Mouse (Mus musculus): ENCODE results near the gene Ube2l6. TPM values are rescaled to one million over a fixed set of nuclear protein-coding genes. Genes with fewer than 3 reads are reported as not detected.
A peak's percentile ranks its signal among the peaks of the same experiment; 100 is the strongest.

The Ube2l6 gene
- total and polyA plus RNA-seq, 3 experiments, result 2.0 to 8.5 (median 4.1) TPM

GRCm38 (mm10) chr2:84760777-84761176 lies 37.9 kb upstream of the Ube2l6 start:
- H3K79me2 ChIP-seq (replicated peaks; ENCODE audit: control insufficient read depth, extremely low read depth, insufficient read depth, poor library complexity, severe bottlenecking), result no peaks in the 10 kb centered on the region
- TF ChIP-seq PAX5 (IDR thresholded peaks at IDR 0.05; ENCODE audit: low read length) (no peak), SIN3A (IDR thresholded peaks at IDR 0.05; ENCODE audit: low read length) (no peak), USF1 (IDR thresholded peaks at IDR 0.05; ENCODE audit: low read depth, low read length) (no peak), EP300 (IDR thresholded peaks at IDR 0.05; ENCODE audit: low read length) (no peak), IRF4 (IDR thresholded peaks at IDR 0.05; ENCODE audit: low read depth, low read length) (no peak), CTCF (conservative IDR thresholded peaks at IDR 0.05 in 1 of 2, IDR thresholded peaks at IDR 0.05 in 1 of 2; ENCODE audit: low read depth in 2 of 2, low read length in 2 of 2) (no peak), POLR2AphosphoS2 (IDR thresholded peaks at IDR 0.05; ENCODE audit: low read depth, low read length) (no peak)

GRCm38 (mm10) chr2:84761309-84761708 lies 37.3 kb upstream of the Ube2l6 start:
- H3K27me3 ChIP-seq (replicated peaks), result peaks cover 4% of the 10 kb centered on the region
- no peaks in the 10 kb centered on the region for H3K36me3 ChIP-seq (replicated peaks in 1 of 2; ENCODE audit: control insufficient read depth in 1 of 2, insufficient read depth in 1 of 2, low read length in 1 of 2)

More at GRCm38 (mm10) chr2:84760777-84761176, 37.9 kb upstream of the Ube2l6 start:
- Histone ChIP-seq H3K4me1 (ENCODE audit: control insufficient read depth in 1 of 2, insufficient read depth in 2 of 2) (0 out of 4 replicates have a peak, but pooled peaks cover 0 to 5% of the 10 kb centered on the region in 2 experiments), H3K36me3 (replicated peaks in 1 of 2; ENCODE audit: control insufficient read depth in 1 of 2, insufficient read depth in 1 of 2, low read length in 1 of 2) (no peaks in the 10 kb centered on the region), H3K9me3 (replicated peaks; ENCODE audit: low read length) (no peaks in the 10 kb centered on the region), H3K4me3 (replicated peaks in 1 of 3; ENCODE audit: low read depth in 2 of 3, low read length in 2 of 3, poor library complexity in 1 of 3) (no peak overlapping the region), H3K27ac (ENCODE audit: insufficient read depth, low read depth) (no peak overlapping the region), H3K9ac (ENCODE audit: insufficient read depth, low read depth) (no peak overlapping the region), H3K27me3 (replicated peaks) (peaks cover 4% of the 10 kb centered on the region), H3K4me2 (ENCODE audit: insufficient read depth, low read depth, poor library complexity, severe bottlenecking) (no peak overlapping the region)
- no peak for DNase-seq (ENCODE audit: extremely low read depth)
- dilution Hi-C loops (cut with MboI; ENCODE audit: extremely low pct_ligation_motif_present, extremely low pct_unique_long_range_greater_than_20kb, low sequenced_read_pairs) (no loop called here), in situ Hi-C loops (cut with MboI; ENCODE audit: low pct_ligation_motif_present, low pct_unique_long_range_greater_than_20kb, low sequenced_read_pairs) (no loop called here)

GRCm38 (mm10) chr2:84761840-84762239 lies 36.8 kb upstream of the Ube2l6 start:
- no peak for DNase-seq (ENCODE audit: extremely low read depth)
- Histone ChIP-seq H3K36me3 (replicated peaks in 1 of 2; ENCODE audit: control insufficient read depth in 1 of 2, insufficient read depth in 1 of 2, low read length in 1 of 2) (no peaks in the 10 kb centered on the region), H3K79me2 (replicated peaks; ENCODE audit: control insufficient read depth, extremely low read depth, insufficient read depth, poor library complexity, severe bottlenecking) (no peaks in the 10 kb centered on the region), H3K9ac (ENCODE audit: insufficient read depth, low read depth) (no peak overlapping the region), H3K4me1 (ENCODE audit: control insufficient read depth in 1 of 2, insufficient read depth in 2 of 2) (0 out of 4 replicates have a peak, but pooled peaks cover 0 to 5% of the 10 kb centered on the region in 2 experiments), H3K4me3 (replicated peaks in 1 of 3; ENCODE audit: low read depth in 2 of 3, low read length in 2 of 3, poor library complexity in 1 of 3) (no peak overlapping the region), H3K9me3 (replicated peaks; ENCODE audit: low read length) (no peaks in the 10 kb centered on the region), H3K4me2 (ENCODE audit: insufficient read depth, low read depth, poor library complexity, severe bottlenecking) (peak overlapping the region; percentile 2; the same call in 1 of the 2 replicates), H3K27ac (ENCODE audit: insufficient read depth, low read depth) (no peak overlapping the region), H3K27me3 (replicated peaks) (peaks cover 6% of the 10 kb centered on the region)
- in situ Hi-C loops (cut with MboI; ENCODE audit: low pct_ligation_motif_present, low pct_unique_long_range_greater_than_20kb, low sequenced_read_pairs), result no loop called here
- TF ChIP-seq CHD1 (IDR thresholded peaks at IDR 0.05; ENCODE audit: low read depth, low read length) (no peak), BHLHE40 (IDR thresholded peaks at IDR 0.05; ENCODE audit: low read depth, low read length) (0 out of 2 replicates have a peak, but pooled peaks have one; percentile 26), EP300 (IDR thresholded peaks at IDR 0.05; ENCODE audit: low read length) (0 out of 2 replicates have a peak, but pooled peaks have one; percentile 30), MXI1 (IDR thresholded peaks at IDR 0.05; ENCODE audit: low read depth, low read length) (0 out of 2 replicates have a peak, but pooled peaks have one; percentile 42)
- dilution Hi-C loops (cut with MboI; ENCODE audit: extremely low pct_ligation_motif_present, extremely low pct_unique_long_range_greater_than_20kb, low sequenced_read_pairs), result no loop called here

More at GRCm38 (mm10) chr2:84761309-84761708, 37.3 kb upstream of the Ube2l6 start:
- H3K27ac ChIP-seq (ENCODE audit: insufficient read depth, low read depth), result no peak overlapping the region
- no peaks in the 10 kb centered on the region for H3K79me2 ChIP-seq (replicated peaks; ENCODE audit: control insufficient read depth, extremely low read depth, insufficient read depth, poor library complexity, severe bottlenecking)
- TF ChIP-seq NELFE (IDR thresholded peaks at IDR 0.05; ENCODE audit: low read depth, low read length) (no peak), ZKSCAN1 (IDR thresholded peaks at IDR 0.05; ENCODE audit: borderline replicate concordance, low read depth, low read length) (no peak), BHLHE40 (IDR thresholded peaks at IDR 0.05; ENCODE audit: low read depth, low read length) (peak; percentile 42; the same call in 1 of the 2 replicates), SIN3A (IDR thresholded peaks at IDR 0.05; ENCODE audit: low read length) (no peak), RCOR1 (conservative IDR thresholded peaks at IDR 0.05; ENCODE audit: low read depth, low read length) (no peak), HCFC1 (IDR thresholded peaks at IDR 0.05; ENCODE audit: low read depth, low read length) (no peak), USF2 (conservative IDR thresholded peaks at IDR 0.05; ENCODE audit: low read depth, low read length) (peak; percentile 58), RAD21 (IDR thresholded peaks at IDR 0.05; ENCODE audit: low read depth, low read length) (no peak), USF1 (IDR thresholded peaks at IDR 0.05; ENCODE audit: low read depth, low read length) (peak; percentile 50), MAX (IDR thresholded peaks at IDR 0.05; ENCODE audit: low read length) (0 out of 2 replicates have a peak, but pooled peaks have one; percentile 33)
- H3K9me3 ChIP-seq (replicated peaks; ENCODE audit: low read length), result no peaks in the 10 kb centered on the region
- H3K4me1 ChIP-seq (ENCODE audit: control insufficient read depth in 1 of 2, insufficient read depth in 2 of 2), result 0 out of 4 replicates have a peak, but pooled peaks cover 0 to 5% of the 10 kb centered on the region in 2 experiments
- DNase-seq (ENCODE audit: extremely low read depth), result no peak
- dilution Hi-C loops (cut with MboI; ENCODE audit: extremely low pct_ligation_motif_present, extremely low pct_unique_long_range_greater_than_20kb, low sequenced_read_pairs), result no loop called here
- H3K9ac ChIP-seq (ENCODE audit: insufficient read depth, low read depth), result no peak overlapping the region
- H3K4me2 ChIP-seq (ENCODE audit: insufficient read depth, low read depth, poor library complexity, severe bottlenecking), result no peak overlapping the region
- no peak overlapping the region for H3K4me3 ChIP-seq (replicated peaks in 1 of 3; ENCODE audit: low read depth in 2 of 3, low read length in 2 of 3, poor library complexity in 1 of 3)
- in situ Hi-C loops (cut with MboI; ENCODE audit: low pct_ligation_motif_present, low pct_unique_long_range_greater_than_20kb, low sequenced_read_pairs), result no loop called here

All from CH12.LX (cell line).